Mouse (Mus musculus) spleen, embryonic (tissue): ENCODE measurements around the gene Atf5.

Experiments used
- CTCF ChIA-PET: fragments of 350-600 bp; sonication (Branson Sonifier 250); formaldehyde crosslinking; loops from one replicate; lab custom pipeline; 2022; lab: Charles Lee

Gene Atf5

GRCm38 (mm10) chr7:44850789-44851624, 34.5 kb upstream of the Atf5 start:
- CTCF ChIA-PET: no interaction called here

- CTCF ChIA-PET: interaction anchor here (0.5 to 1.2 kb wide), 4 partner anchors 24 to 267 kb away, joined by 3 to 5 read pairs (median 3); no protein-coding TSS in a partner anchor
These were observed 33.7 kb upstream of the Atf5 start for GRCm38 (mm10) chr7:44850146-44850545.

GRCm38 (mm10) chr7:44849416-44850111, 33.1 kb upstream of the Atf5 start:
- CTCF ChIA-PET: interaction anchor here (0.5 to 1.2 kb wide), 4 partner anchors 23 to 267 kb away, joined by 3 to 5 read pairs (median 3); no protein-coding TSS in a partner anchor

GRCm38 (mm10) chr7:44848561-44849415, 32.3 kb upstream of the Atf5 start, which contains the start of the genes Akt1s1 and Tbc1d17:
Gene Akt1s1, plus strand, starts transcription at chr7:44848991.
Gene Tbc1d17, minus strand, starts transcription at chr7:44849079.
- CTCF ChIA-PET: interaction anchor here (1.1 kb wide), 1 partner anchor 23 kb away, joined by 3 read pairs; no protein-coding TSS in a partner anchor

- CTCF ChIA-PET: interaction anchor here (1.1 kb wide), 1 partner anchor 11 kb away, joined by 3 read pairs; no protein-coding TSS in a partner anchor
These were observed 31.3 kb upstream of the Atf5 start for GRCm38 (mm10) chr7:44847772-44848171.

GRCm38 (mm10) chr7:44846804-44847203, 30.3 kb upstream of the Atf5 start:
- CTCF ChIA-PET: interaction anchor here (1.1 kb wide), 1 partner anchor 10 kb away, joined by 3 read pairs; no protein-coding TSS in a partner anchor

GRCm38 (mm10) chr7:44845006-44845405, 28.5 kb upstream of the Atf5 start:
- CTCF ChIA-PET: no interaction called here

GRCm38 (mm10) chr7:44841825-44842463, 25.5 kb upstream of the Atf5 start:
- CTCF ChIA-PET: no interaction called here

- CTCF ChIA-PET: interaction anchor here (1.0 kb wide), 1 partner anchor 20 kb away, joined by 9 read pairs; no protein-coding TSS in a partner anchor
These were observed 24.0 kb upstream of the Atf5 start for GRCm38 (mm10) chr7:44840426-44840825.

GRCm38 (mm10) chr7:44839491-44840191, 23.2 kb upstream of the Atf5 start:
- CTCF ChIA-PET: interaction anchor here (0.9 kb wide), 1 partner anchor 29 kb away, joined by 3 read pairs; no protein-coding TSS in a partner anchor

GRCm38 (mm10) chr7:44839171-44839490, 22.7 kb upstream of the Atf5 start:
- CTCF ChIA-PET: interaction anchor here (0.9 kb wide), 1 partner anchor 29 kb away, joined by 3 read pairs; no protein-coding TSS in a partner anchor

GRCm38 (mm10) chr7:44838073-44838472, 21.6 kb upstream of the Atf5 start:
- CTCF ChIA-PET: interaction anchor here (0.6 to 1.3 kb wide), 2 partner anchors 14 to 101 kb away, joined by 4 to 8 read pairs; no protein-coding TSS in a partner anchor

- CTCF ChIA-PET: interaction anchor here (0.7 kb wide), 1 partner anchor 11 kb away, joined by 3 read pairs; no protein-coding TSS in a partner anchor
These were observed 20.1 kb upstream of the Atf5 start for GRCm38 (mm10) chr7:44836423-44837053.

- CTCF ChIA-PET: interaction anchor here (0.7 kb wide), 1 partner anchor 11 kb away, joined by 3 read pairs; no protein-coding TSS in a partner anchor
These were observed 19.6 kb upstream of the Atf5 start for GRCm38 (mm10) chr7:44836016-44836404.

- CTCF ChIA-PET: no interaction called here
These were observed 19.0 kb upstream of the Atf5 start for GRCm38 (mm10) chr7:44835373-44836015.

GRCm38 (mm10) chr7:44832763-44833162, 16.3 kb upstream of the Atf5 start:
- CTCF ChIA-PET: no interaction called here

- CTCF ChIA-PET: interaction anchor here (0.8 kb wide), 1 partner anchor 124 kb away, joined by 3 read pairs; no protein-coding TSS in a partner anchor
These were observed 12.2 kb upstream of the Atf5 start for GRCm38 (mm10) chr7:44828706-44829105.

- CTCF ChIA-PET: interaction anchor here (0.6 to 1.4 kb wide), 3 partner anchors 23 to 134 kb away, joined by 3 read pairs; no protein-coding TSS in a partner anchor
These were observed 10.3 kb upstream of the Atf5 start for GRCm38 (mm10) chr7:44826771-44827170.
